Mouse (Mus musculus): ENCODE results near the gene Vipr2. TPM values are rescaled to one million over a fixed set of nuclear protein-coding genes. Genes with fewer than 3 reads are reported as not detected.
A peak's percentile ranks its signal among the peaks of the same experiment; 100 is the strongest.

The Vipr2 gene
- polyA plus RNA-seq, 1 experiment from 2014 or later = 0.85 TPM

- WGBS = 97% methylated on average over 2 of the region's 2 CpGs
- Histone ChIP-seq H3K4me1 (no peaks in the 10 kb centered on the region), H3K4me3 (no peak overlapping the region), H3K27ac (no peak overlapping the region), H3K9me3 (peaks cover 36% of the 10 kb centered on the region), H3K4me2 (replicated peaks) (no peak overlapping the region), H3K27me3 (replicated peaks) (no peaks in the 10 kb centered on the region), H3K9ac (no peak overlapping the region), H3K36me3 (peaks cover 43% of the 10 kb centered on the region)
- ATAC-seq (ENCODE audit: low FRiP score, low read depth) = no peak
These were observed 15.3 kb upstream of the Vipr2 start for GRCm38 (mm10) chr12:116062194-116062583.

- H3K36me3 ChIP-seq = peaks cover 37% of the 10 kb centered on the region
- WGBS = 92% methylated on average over 4 of the region's 4 CpGs
- no peak overlapping the region for H3K4me3 ChIP-seq
- ATAC-seq (ENCODE audit: low FRiP score, low read depth) = no peak
- no peak overlapping the region for H3K27ac ChIP-seq
- peaks cover 36% of the 10 kb centered on the region for H3K9me3 ChIP-seq
- H3K4me2 ChIP-seq (replicated peaks) = no peak overlapping the region
- no peaks in the 10 kb centered on the region for H3K4me1 ChIP-seq
- no peaks in the 10 kb centered on the region for H3K27me3 ChIP-seq (replicated peaks)
- no peak overlapping the region for H3K9ac ChIP-seq
These were observed 14.5 kb upstream of the Vipr2 start for GRCm38 (mm10) chr12:116063020-116063419.

GRCm38 (mm10) chr12:116071023-116071422 is 6.5 kb upstream of the Vipr2 start:
- no peak overlapping the region for H3K4me2 ChIP-seq (replicated peaks)
- H3K9ac ChIP-seq = no peak overlapping the region
- H3K4me1 ChIP-seq = no peaks in the 10 kb centered on the region
- WGBS = 28% methylated on average over 3 of the region's 3 CpGs
- H3K4me3 ChIP-seq = no peak overlapping the region
- no peaks in the 10 kb centered on the region for H3K9me3 ChIP-seq
- ATAC-seq (ENCODE audit: low FRiP score, low read depth) = peak; percentile 74
- H3K27ac ChIP-seq = no peak overlapping the region
- H3K36me3 ChIP-seq = no peaks in the 10 kb centered on the region
- H3K27me3 ChIP-seq (replicated peaks) = 0 out of 2 replicates have a peak, but pooled peaks cover 5% of the 10 kb centered on the region

GRCm38 (mm10) chr12:116077855-116078366 is 385 bp downstream of the Vipr2 start:
- under 1% methylated on average over 24 of the region's 24 CpGs for WGBS
- Histone ChIP-seq H3K27me3 (replicated peaks) (peaks cover 15% of the 10 kb centered on the region), H3K4me3 (peak overlapping the region; percentile 52), H3K4me2 (replicated peaks) (peak overlapping the region; percentile 94), H3K9me3 (no peaks in the 10 kb centered on the region), H3K27ac (no peak overlapping the region), H3K9ac (peak overlapping the region; percentile 62), H3K36me3 (no peaks in the 10 kb centered on the region), H3K4me1 (no peaks in the 10 kb centered on the region)
- ATAC-seq (ENCODE audit: low FRiP score, low read depth) = peak; percentile 78

GRCm38 (mm10) chr12:116083125-116083524 is 5.6 kb downstream of the Vipr2 start:
- Histone ChIP-seq H3K27ac (no peak overlapping the region), H3K4me3 (no peak overlapping the region), H3K9ac (no peak overlapping the region), H3K4me2 (replicated peaks) (no peak overlapping the region), H3K4me1 (no peaks in the 10 kb centered on the region), H3K9me3 (no peaks in the 10 kb centered on the region), H3K27me3 (replicated peaks) (peaks cover 4% of the 10 kb centered on the region), H3K36me3 (no peaks in the 10 kb centered on the region)
- WGBS = 88% methylated on average over 6 of the region's 6 CpGs
- ATAC-seq (ENCODE audit: low FRiP score, low read depth) = no peak

- H3K27me3 ChIP-seq (replicated peaks) = no peaks in the 10 kb centered on the region; the same call in 1 of the 2 replicates
- no peak for ATAC-seq (ENCODE audit: low FRiP score, low read depth)
- no peak overlapping the region for H3K27ac ChIP-seq
- no peak overlapping the region for H3K4me2 ChIP-seq (replicated peaks)
- H3K4me1 ChIP-seq = no peaks in the 10 kb centered on the region
- 75% methylated on average over 2 of the region's 2 CpGs for WGBS
- H3K9me3 ChIP-seq = no peaks in the 10 kb centered on the region
- no peak overlapping the region for H3K4me3 ChIP-seq
- no peaks in the 10 kb centered on the region for H3K36me3 ChIP-seq
- H3K9ac ChIP-seq = no peak overlapping the region
These were observed 6.8 kb downstream of the Vipr2 start for GRCm38 (mm10) chr12:116084294-116084693.

GRCm38 (mm10) chr12:116086951-116087600 is 9.6 kb downstream of the Vipr2 start:
- H3K4me1 ChIP-seq = no peaks in the 10 kb centered on the region
- 90% methylated on average over 5 of the region's 5 CpGs for WGBS
- ATAC-seq (ENCODE audit: low FRiP score, low read depth) = no peak
- no peak overlapping the region for H3K4me2 ChIP-seq (replicated peaks)
- no peak overlapping the region for H3K27ac ChIP-seq
- H3K9ac ChIP-seq = no peak overlapping the region
- no peaks in the 10 kb centered on the region for H3K36me3 ChIP-seq
- H3K4me3 ChIP-seq = no peak overlapping the region
- no peaks in the 10 kb centered on the region for H3K27me3 ChIP-seq (replicated peaks)
- H3K9me3 ChIP-seq = no peaks in the 10 kb centered on the region

GRCm38 (mm10) chr12:116089836-116090235 is 12.3 kb downstream of the Vipr2 start:
- no peaks in the 10 kb centered on the region for H3K4me1 ChIP-seq
- H3K36me3 ChIP-seq = no peaks in the 10 kb centered on the region
- WGBS = 90% methylated on average over 3 of the region's 3 CpGs
- no peak overlapping the region for H3K27ac ChIP-seq
- no peaks in the 10 kb centered on the region for H3K27me3 ChIP-seq (replicated peaks)
- no peak for ATAC-seq (ENCODE audit: low FRiP score, low read depth)
- H3K4me3 ChIP-seq = no peak overlapping the region
- H3K4me2 ChIP-seq (replicated peaks) = no peak overlapping the region
- H3K9ac ChIP-seq = no peak overlapping the region
- H3K9me3 ChIP-seq = no peaks in the 10 kb centered on the region

GRCm38 (mm10) chr12:116094765-116095555 is 17.4 kb downstream of the Vipr2 start:
- H3K9me3 ChIP-seq = no peaks in the 10 kb centered on the region
- no peak for ATAC-seq (ENCODE audit: low FRiP score, low read depth)
- H3K4me1 ChIP-seq = no peaks in the 10 kb centered on the region
- H3K27me3 ChIP-seq (replicated peaks) = no peaks in the 10 kb centered on the region
- H3K4me2 ChIP-seq (replicated peaks) = no peak overlapping the region
- H3K27ac ChIP-seq = no peak overlapping the region
- 87% methylated on average over 14 of the region's 14 CpGs for WGBS
- no peaks in the 10 kb centered on the region for H3K36me3 ChIP-seq
- H3K4me3 ChIP-seq = no peak overlapping the region
- H3K9ac ChIP-seq = no peak overlapping the region

GRCm38 (mm10) chr12:116096361-116096904 is 18.9 kb downstream of the Vipr2 start:
- H3K9ac ChIP-seq = no peak overlapping the region
- no peaks in the 10 kb centered on the region for H3K27me3 ChIP-seq (replicated peaks)
- no peaks in the 10 kb centered on the region for H3K36me3 ChIP-seq
- 75% methylated on average over 3 of the region's 3 CpGs for WGBS
- H3K4me3 ChIP-seq = no peak overlapping the region
- H3K9me3 ChIP-seq = no peaks in the 10 kb centered on the region
- ATAC-seq (ENCODE audit: low FRiP score, low read depth) = no peak
- H3K27ac ChIP-seq = no peak overlapping the region
- no peak overlapping the region for H3K4me2 ChIP-seq (replicated peaks)
- H3K4me1 ChIP-seq = no peaks in the 10 kb centered on the region

GRCm38 (mm10) chr12:116097166-116097565 is 19.6 kb downstream of the Vipr2 start:
- 92% methylated on average over 8 of the region's 8 CpGs for WGBS

GRCm38 (mm10) chr12:116101945-116102344 is 24.4 kb downstream of the Vipr2 start:
- ATAC-seq (ENCODE audit: low FRiP score, low read depth) = no peak
- 89% methylated on average over 2 of the region's 2 CpGs for WGBS
- H3K9me3 ChIP-seq = no peaks in the 10 kb centered on the region
- H3K4me2 ChIP-seq (replicated peaks) = no peak overlapping the region
- no peaks in the 10 kb centered on the region for H3K4me1 ChIP-seq
- no peaks in the 10 kb centered on the region for H3K36me3 ChIP-seq
- no peaks in the 10 kb centered on the region for H3K27me3 ChIP-seq (replicated peaks)
- H3K9ac ChIP-seq = no peak overlapping the region
- H3K27ac ChIP-seq = no peak overlapping the region
- no peak overlapping the region for H3K4me3 ChIP-seq

More at GRCm38 (mm10) chr12:116097166-116097565, 19.6 kb downstream of the Vipr2 start:
- Histone ChIP-seq H3K9ac (no peak overlapping the region), H3K9me3 (no peaks in the 10 kb centered on the region), H3K4me3 (no peak overlapping the region), H3K27me3 (replicated peaks) (no peaks in the 10 kb centered on the region), H3K4me2 (replicated peaks) (no peak overlapping the region), H3K36me3 (no peaks in the 10 kb centered on the region), H3K4me1 (no peaks in the 10 kb centered on the region), H3K27ac (no peak overlapping the region)
- ATAC-seq (ENCODE audit: low FRiP score, low read depth) = no peak
